Mouse (Mus musculus) kidney, adult 9 months (tissue): ENCODE results near the gene Armc8.

ENCODE experiments used
- DNase-seq: peaks from one replicate; pipeline ENCODE4 v3.0.0; 2022

The Armc8 gene

GRCm38 (mm10) chr9:99499336-99499735 is 69.4 kb downstream of the Armc8 start:
- DNase-seq: no peak

- no peak for DNase-seq
Observed at GRCm38 (mm10) chr9:99492634-99493200, 76.0 kb downstream of the Armc8 start.

DNA sequence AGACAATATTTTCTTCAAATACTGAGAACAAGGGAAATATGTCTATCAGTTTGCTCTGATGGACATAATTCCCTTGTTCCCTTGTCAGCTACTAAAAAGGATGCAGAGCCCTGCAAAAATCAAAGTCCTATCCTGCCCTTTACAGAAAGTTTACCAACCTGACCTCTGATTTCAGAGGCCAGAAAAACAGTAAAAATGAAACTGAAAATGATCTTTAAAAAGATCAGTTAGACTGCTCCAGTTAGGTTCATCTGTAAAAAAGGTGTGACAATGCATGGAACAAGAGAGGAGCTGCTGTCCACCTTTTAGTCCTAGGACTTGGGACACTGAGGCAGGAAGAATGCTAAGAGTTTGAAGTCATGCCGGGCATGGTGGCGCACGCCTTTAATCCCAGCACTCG is 77.6 kb downstream of the Armc8 start:
- DNase-seq: no peak

DNA sequence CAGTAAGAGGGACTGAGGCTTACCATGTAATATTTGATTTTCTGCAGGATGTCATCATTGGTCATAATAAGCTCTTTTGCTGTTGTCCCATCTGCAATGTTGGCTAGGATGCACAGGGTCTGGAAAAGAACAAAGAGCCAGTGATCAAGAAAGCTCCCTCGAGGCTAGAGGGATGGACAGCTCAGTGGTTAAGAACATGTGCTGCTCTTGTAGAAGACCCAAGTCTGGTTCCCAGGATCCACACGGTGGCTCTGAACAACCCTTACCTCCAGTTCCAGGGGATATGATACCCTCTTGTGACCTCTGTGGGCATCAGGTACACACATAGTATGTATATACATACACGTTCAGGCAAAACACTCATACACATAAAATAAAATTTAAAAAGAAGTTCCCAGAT is 80.9 kb downstream of the Armc8 start:
- no peak for DNase-seq

DNA sequence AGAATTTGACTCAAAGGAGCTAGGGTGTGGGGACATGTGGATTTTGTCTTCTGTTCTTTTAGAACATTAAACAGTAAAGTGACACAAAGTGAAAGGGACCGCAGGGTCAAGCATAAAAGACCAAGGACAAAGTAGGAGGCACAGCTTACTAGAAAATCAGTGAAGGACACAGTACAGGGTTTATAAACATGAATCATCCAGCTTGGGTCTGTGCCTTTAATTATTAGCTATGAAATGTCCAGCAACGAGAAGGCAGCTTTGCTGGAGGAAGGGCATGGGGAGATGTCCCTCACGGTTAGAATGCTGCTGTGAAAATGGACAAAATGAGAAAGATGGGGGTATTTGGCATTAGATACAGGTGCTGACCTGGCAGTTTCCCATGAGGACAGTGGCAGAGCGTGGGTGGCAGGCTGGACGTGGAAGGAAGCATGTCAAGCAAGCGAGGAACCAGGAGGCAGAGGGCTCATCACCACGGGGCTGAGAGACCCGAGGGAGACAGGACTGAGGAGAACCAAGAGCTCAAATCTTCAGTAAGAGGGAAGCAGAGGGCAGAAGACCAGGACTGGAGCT is 81.5 kb downstream of the Armc8 start:
- no peak for DNase-seq

GRCm38 (mm10) chr9:99485144-99485543 is 83.6 kb downstream of the Armc8 start:
- no peak for DNase-seq

GRCm38 (mm10) chr9:99484632-99485031 is 84.1 kb downstream of the Armc8 start:
- no peak for DNase-seq

DNA sequence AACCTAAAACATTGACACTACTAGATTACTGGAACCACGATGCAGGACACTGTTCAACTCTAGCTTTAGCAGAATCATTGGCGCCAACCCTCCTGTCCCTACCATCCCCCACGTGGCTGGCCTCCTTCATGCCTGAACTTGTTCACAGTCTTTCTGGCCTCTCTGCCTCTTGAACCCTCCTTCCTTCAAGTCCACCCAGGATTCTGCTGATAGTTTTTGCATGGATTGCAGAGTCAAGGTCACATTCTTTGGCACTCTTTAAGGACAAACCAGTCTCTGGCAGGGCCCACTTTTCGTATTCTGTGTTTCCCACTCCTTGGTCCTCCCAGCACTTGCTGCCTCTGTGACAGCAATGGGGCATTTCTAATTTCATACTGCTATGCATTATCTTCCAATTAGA is 85.5 kb downstream of the Armc8 start:
- DNase-seq: no peak

GRCm38 (mm10) chr9:99480764-99481163 is 87.9 kb downstream of the Armc8 start:
- no peak for DNase-seq

- DNase-seq: no peak
Observed at GRCm38 (mm10) chr9:99479181-99479711, 89.5 kb downstream of the Armc8 start.

DNA sequence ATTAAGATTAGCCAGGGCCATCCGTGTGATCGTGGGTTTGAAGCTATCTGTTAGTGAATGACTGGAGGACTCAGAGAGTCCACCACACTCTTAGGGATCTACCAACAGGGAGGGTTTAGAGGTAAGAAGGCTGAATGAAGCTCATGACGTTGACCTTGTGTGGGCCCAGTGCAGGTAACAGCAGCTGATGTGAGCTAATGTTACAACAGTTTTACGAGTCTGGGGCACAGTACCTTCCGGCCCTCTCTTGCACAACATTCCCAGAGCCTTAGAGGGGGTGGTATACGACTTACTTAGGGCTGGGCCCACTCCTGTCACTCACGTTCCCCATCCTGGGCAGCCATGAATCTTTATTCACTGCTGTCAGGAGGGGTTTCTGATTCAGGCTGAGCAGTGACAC is 97.4 kb downstream of the Armc8 start:
- DNase-seq: no peak

DNA sequence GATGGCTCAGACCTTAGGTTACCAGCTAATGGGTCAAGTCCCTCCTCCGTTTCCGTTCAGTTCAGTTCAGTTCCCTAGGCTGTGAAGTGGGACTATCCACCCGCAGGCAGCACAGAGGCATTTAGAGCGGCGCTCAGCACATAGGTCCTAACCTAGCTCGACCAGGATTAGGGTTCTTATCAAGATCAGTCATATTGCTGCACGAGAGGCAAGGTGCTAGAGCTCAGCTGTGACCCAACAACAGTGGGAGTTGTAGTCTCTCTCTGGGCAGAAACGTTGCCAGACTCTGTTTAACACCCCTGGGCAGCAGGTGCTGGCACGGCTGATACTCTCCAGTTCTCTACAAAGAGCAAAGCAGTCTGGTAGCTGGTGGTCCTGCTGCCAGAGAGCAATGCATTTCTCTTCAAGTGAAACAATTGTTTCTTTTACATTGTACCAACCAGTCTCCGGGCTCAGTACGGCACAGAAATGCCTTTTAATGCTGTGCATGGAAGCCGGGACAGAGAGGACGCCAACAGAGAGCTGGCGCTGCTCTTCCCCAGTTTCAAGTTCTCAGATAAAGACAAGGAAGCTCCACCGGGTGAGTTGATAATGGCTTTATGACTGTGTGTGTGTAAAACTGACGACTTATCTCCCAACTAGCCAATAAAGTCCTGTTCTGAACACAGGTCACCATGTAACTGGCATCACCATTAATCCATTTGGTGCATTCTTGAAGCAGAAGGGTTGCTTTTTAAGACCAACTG is 98.2 kb downstream of the Armc8 start:
- no peak for DNase-seq

GRCm38 (mm10) chr9:99469681-99470273 is 98.9 kb downstream of the Armc8 start:
- no peak for DNase-seq

- DNase-seq: no peak
Observed at GRCm38 (mm10) chr9:99468572-99468971, 100.1 kb downstream of the Armc8 start.

- no peak for DNase-seq
Observed at GRCm38 (mm10) chr9:99464876-99465275, 103.8 kb downstream of the Armc8 start.

- DNase-seq: no peak
Observed at GRCm38 (mm10) chr9:99459730-99460129, 109.0 kb downstream of the Armc8 start.

DNA sequence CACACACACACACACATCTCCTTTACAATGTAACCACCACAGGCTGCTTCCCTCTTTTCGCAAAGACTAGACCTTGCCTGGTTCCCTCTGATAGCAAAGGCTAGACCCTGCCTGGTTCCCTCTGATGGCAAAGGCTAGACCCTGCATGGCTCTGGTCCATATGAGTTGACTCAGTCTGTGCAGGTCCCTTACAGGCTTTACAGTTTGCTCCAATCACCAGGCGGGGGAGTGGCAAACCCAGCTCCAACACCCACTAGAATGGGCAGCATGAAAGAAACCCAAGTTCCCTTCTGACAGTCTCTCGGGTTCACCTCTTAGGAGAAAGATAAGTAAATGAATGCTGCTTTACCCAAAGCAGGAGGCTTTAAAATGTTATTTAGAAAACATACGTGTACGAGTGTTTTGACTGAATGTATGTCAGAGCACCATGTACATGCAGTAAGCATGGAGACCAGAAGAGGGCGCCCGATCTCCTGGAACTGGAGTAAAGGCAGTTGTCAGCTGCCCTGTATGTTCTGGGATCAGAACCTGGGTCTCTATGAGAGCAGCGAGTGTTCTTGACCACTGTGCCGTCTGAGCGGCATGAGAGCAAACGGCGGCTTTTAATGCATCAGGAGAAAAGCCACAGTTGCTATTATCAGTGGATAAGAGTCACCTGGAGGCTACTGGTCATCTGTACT is 110.0 kb downstream of the Armc8 start:
- peak; percentile 62 for DNase-seq

DNA sequence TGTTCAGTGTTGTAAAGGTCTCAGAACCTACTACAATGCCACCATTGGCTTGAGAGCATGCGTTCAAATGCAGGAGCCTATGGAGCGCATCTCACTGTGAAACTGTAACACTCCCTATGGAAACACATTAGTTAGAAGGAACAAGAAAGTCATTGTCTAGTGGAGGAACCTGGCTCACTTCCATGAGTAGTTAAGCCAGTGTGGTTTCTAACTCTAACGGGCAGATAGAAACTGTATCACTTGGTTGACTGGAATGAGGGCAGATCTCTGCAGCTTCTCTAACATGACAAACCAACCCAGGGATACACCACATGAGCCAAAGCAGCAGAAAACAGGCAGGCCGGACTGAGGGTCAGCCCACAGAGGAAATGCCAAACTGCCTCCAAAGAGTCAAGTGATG is 114.5 kb downstream of the Armc8 start:
- no peak for DNase-seq

GRCm38 (mm10) chr9:99451161-99451560 is 117.5 kb downstream of the Armc8 start, which contains the start of gene Nme9:
Gene Nme9 (plus strand): TSS chr9:99451475.
- DNase-seq: no peak

DNA sequence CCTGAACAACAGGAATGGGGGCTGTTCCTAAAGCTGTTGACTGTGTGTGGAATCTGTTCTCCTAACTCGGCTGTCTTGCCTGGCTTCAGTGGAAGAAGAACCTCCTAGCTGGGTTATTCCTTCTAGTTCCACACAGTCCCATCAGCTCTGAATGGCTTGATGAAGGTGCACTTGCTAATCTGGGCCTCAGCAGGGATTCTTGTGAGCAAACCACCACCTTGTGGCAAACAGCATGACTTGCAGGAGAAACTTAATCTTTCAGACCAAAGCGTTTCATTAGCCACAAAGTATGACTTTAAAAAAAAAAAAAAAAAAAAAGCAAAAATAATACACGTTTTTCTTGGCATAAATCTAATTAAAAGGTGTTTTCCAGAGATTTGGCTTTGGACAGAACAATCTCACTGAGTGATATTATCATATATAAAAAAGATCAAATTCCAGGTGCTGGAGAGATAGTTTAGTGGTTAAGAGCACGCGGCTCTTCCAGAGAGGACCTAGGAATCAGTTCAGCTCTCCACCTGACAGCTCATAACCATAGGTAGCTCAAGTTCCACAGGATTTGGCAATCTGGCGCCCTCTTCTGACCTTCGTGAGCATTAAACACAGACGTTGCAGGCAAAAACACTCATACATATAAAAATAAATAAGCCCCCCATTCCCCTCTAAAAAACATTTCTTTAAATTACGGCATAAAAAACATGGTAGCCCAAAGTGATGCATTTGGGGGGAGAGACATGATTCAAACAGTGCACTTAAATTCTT is 118.6 kb downstream of the Armc8 start:
- peak; percentile 40 for DNase-seq

GRCm38 (mm10) chr9:99447323-99447722 is 121.4 kb downstream of the Armc8 start:
- DNase-seq: no peak

- DNase-seq: no peak
Observed at GRCm38 (mm10) chr9:99446259-99446658, 122.4 kb downstream of the Armc8 start.
